Mouse (Mus musculus) kidney, adult 9 months (tissue): ENCODE measurements around the gene Arhgap9.
A peak's percentile ranks its signal among the peaks of the same experiment; 100 is the strongest.

Source experiments
- DNase-seq: peaks from one replicate; pipeline ENCODE4 v3.0.0; 2022

Arhgap9 gene

DNA sequence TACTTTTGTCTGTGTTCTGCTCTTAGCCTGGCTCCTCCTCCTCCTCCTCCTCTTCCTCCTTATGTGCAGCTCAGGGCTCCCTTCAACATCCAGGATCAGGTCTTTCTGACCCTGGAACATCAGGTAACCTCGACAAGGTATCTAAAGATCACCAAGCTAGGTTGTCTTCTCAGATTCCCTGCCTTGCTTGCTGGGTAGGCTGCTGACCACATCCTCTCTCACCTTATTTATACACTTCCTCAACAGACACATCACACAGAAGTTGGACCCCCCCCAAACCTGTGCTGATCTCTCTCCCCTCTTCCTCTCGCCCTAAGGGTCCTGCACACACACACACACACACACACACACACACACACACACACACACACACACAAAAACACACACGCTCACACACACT is at the start of gene Arhgap9:
Gene Arhgap9, plus strand, starts transcription at position 344 of the 400 bp plus-strand sequence.
- no peak for DNase-seq

DNA sequence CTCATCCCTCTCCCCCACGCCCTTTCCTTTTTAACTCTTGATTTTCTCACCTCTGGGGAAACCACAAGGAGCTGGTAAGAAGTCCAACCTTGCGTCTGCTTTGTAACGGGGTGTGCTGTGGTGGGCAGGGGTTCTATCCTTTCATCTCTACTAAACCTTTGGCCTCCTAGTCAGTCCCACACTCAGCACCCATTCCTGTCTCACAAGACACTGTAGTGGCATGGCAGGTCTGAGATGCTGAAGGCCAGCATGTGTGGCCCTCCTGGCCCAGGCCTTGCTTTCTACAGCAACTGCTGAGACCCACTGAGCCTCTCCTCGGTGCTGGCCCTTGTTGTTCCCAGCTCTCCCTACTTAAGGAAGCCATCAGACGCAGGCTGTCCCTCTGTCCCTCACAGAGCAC is 49.4 kb upstream of the Arhgap9 start:
- no peak for DNase-seq

GRCm38 (mm10) chr10:127274261-127275022 is 47.3 kb upstream of the Arhgap9 start:
- no peak for DNase-seq

- DNase-seq = no peak
Measured at GRCm38 (mm10) chr10:127279730-127280129, 42.0 kb upstream of the Arhgap9 start.

- DNase-seq = peak; percentile 42
Measured at GRCm38 (mm10) chr10:127281316-127281715, 40.4 kb upstream of the Arhgap9 start.

DNA sequence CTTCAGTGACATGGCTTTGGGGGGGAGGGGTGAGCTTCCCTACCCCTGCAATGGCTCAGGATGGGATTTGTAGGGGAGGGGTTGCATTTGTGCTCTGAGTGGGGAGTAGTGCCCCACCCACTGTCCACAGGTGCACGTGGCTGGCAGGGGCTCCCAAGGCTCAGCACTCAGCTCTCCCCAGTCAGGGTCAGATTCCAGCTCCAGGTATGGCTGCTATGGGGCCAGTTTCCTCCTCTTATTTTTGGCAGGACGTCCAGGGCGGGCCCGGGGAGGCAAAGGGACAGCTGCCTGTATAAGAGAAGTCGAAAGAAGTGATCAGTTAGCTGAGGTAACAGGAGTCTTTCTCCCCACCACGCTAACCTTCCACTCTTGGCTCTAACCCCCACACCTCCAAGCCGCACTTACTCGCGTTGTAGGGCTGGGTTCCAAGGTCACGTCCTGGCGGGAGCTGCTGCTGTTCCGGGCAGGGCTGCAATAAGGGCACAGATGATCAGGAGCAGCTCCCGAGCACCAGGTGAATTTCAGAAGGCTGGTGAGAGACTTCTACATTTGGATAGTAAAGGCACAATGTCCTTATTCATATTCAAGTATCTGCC is 39.0 kb upstream of the Arhgap9 start:
- no peak for DNase-seq

DNA sequence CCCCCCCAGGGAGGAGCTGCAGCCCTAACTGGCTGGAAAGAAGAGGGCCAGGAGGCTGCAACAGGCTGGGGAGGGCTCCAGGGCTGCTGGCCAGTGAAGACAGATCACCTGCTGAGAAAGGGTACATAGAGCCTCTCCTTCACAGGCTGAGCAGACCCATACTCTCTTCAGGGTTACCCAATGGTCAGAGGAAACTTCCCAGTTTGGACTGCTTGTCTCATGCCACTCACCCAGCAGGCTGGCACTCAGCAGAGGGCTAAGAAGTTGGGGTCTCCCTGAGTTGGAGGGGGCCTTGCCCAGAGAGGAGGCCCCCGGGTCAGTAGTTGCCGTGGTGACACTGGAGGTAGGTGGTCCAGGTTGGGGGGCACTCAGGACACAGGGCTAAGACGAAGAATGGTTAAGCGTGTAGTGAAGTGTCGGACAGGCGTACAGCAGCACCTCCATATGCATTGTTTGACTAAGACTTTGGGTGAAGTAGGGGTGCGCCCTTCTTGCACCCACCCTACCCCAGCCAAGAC is 37.6 kb upstream of the Arhgap9 start:
- no peak for DNase-seq

DNA sequence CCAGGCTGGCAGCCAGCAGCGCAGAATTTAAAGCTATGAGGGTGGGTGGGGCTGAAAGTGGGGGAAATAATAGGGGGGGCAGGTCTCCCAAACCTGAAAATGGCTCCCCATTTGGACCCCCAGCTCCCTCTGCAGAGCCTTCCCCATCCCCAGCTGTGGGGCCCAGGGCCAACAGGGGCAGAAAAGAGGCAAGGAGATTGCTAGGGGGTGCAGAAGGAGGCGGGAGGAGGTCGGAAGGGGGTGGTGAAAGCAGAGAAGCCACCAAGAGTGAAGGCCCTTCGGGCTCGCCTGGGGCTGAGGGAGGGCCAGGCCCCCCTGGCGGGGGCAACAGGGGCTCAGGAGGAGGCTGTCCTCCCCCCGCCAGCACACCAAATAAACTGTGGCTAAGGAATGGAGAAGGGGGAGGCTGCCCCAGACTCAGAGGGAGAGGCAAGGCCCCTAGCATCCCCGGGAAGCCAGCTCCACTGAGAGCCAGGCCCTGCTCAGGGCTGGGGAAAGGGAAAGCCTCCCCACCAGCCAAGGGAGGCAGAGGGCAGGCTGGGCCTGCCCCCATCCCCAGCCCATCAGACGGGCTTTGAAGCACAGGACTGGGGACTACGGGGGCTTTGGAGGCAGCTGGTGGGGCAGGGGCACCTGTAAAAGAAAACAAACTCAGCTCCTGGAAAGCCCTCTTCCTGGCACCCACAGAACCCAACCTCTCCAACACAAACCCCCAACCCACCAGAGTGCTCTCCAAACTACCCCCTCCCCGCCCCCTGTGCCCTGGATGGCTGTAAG is 36.9 kb upstream of the Arhgap9 start:
- DNase-seq = no peak

- no peak for DNase-seq
Measured at GRCm38 (mm10) chr10:127285644-127286043, 36.1 kb upstream of the Arhgap9 start.

- DNase-seq = no peak
Measured at GRCm38 (mm10) chr10:127286194-127286593, 35.6 kb upstream of the Arhgap9 start.

- peak; percentile 42 for DNase-seq
Measured at GRCm38 (mm10) chr10:127286730-127287129, 35.0 kb upstream of the Arhgap9 start.

- DNase-seq = no peak
Measured at GRCm38 (mm10) chr10:127287271-127287935, 34.4 kb upstream of the Arhgap9 start.

DNA sequence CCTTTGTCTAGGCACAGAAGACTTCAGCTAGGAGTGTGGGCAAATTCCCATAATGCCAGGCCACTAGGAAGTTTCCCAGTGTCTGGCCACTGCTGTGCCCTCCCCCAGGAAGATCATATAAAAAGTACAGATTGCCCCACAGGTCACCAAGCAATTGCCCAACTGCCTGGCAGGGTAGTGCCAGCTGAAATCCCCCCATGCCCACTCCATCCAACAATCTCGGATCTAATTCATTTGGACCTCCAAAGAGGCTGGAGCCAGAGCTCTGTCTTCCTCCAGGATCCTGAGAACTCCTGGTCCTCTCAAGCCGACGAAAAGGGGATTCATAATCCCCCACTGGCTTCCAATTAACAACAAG is 33.8 kb upstream of the Arhgap9 start:
- DNase-seq = no peak

GRCm38 (mm10) chr10:127288328-127288799 is 33.4 kb upstream of the Arhgap9 start:
- peak; percentile 62 for DNase-seq

- peak; percentile 92 for DNase-seq
Measured at GRCm38 (mm10) chr10:127288800-127289572, 32.8 kb upstream of the Arhgap9 start, which contains the start of gene Mbd6. Gene Mbd6 (minus strand): TSS chr10:127289018.

DNA sequence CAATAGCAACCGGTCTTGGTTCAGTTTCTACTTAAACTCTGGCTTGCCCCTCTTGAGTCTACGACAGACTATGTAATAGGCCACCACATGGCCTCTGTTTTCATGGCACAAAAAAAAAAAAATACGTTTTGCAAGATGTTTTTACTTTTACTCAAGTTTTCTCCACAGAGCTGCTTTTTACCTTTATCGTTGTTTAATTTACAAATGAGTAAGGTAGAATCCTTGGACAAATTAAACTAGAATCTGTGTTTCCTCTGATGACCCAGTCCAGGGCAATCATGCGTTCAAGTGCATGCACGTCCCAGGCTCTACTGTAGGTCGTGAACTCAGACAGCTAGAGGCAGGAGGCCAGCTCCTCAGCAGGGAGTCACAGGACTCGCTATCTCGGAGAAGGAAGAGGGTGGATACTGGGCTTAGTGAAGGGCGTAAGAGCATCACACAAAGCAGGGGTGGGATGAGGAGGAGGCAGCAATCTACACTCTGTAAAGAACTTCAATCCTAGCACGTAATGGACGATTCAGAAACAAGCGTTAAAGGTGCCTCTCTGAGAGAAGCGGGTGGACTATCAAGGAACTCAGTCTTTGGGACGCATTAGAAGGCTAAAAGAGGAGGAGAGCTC is 32.1 kb upstream of the Arhgap9 start:
- DNase-seq = peak; percentile 89

- DNase-seq = peak; percentile 100
Measured at GRCm38 (mm10) chr10:127290307-127290929, 31.3 kb upstream of the Arhgap9 start.

DNA sequence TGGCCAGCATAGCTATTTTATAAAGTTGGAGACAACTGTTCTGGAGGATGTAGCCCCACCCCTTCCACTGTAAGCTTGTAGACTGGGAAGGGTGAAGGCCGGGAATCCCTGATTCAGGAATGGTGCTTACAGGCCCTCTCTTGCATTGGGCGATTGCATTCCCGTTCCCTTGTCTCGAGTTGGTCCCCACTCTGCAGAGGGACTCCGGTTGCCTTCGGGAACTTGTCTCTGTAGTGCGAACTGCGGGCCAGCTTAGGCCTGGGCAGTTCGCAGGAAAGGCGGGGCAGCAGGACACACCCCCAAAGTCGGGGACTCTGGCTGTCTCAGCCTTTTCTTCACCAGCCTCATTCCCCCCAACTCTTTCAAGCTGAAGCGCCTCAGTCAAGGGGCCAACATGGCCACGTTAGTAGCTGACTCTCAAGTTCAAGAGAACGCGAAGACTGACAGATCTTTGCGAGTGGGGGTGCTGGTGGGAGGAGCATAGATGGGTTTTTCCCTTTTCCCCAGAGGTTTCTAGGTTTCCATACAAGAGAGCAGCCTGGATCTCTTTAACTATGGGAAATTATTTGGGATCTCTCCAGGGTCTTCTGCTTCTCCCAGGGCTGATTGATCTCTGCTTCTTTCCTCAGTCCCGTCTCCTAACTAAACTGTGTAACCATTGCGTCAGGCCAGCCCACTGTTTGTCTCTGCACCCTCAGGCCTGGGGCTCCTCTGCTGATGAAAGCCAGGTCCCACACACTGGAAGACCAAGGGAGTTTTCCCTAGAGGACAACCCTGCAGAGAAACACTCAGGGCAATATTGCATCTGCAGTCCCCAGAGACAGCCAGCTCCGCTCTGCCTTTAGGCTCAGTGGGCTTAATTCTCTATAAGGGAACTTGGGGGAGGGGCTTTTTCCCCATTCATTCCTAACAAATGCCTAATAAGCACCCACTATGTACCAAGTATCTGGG is 30.6 kb upstream of the Arhgap9 start:
- DNase-seq = peak; percentile 68

DNA sequence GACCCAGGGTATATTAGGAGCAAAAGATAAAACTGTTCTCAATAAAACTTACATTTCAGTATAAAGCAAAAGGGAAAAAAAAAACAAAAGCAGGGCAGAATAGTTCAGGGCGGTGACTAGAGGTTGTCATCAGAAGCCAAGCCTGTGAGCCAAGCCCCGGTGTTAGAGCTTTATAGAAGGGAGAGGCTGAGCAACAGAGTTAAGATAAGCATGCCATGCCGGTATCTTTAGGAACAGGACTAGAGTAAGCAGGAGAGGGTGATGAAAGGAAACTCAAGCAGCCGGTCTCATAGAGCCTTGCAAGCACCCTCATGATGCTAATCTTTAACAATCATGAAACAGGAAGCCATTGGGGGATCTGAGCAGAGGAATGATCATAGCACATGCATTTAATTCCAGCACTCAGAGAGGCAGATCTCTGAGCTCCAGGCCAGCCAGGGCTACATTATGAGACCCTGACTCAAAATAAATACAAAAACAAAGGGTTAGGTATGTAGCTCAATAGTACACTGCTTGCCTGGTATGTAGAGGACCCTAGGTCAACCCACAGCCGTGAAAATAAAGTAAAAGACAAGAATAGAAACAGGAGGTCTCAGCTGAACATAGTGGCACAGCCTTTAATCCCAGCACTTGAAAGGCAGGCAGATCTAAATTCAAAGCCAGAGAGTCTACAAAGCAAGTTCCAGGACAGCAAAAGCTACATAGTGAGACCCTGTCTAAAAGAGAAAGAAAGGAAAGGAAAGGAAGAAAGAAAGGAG is 29.7 kb upstream of the Arhgap9 start:
- no peak for DNase-seq
